Comparison of ENCODE assay signal across 25 mouse cellular contexts in the genomic region with DNA sequence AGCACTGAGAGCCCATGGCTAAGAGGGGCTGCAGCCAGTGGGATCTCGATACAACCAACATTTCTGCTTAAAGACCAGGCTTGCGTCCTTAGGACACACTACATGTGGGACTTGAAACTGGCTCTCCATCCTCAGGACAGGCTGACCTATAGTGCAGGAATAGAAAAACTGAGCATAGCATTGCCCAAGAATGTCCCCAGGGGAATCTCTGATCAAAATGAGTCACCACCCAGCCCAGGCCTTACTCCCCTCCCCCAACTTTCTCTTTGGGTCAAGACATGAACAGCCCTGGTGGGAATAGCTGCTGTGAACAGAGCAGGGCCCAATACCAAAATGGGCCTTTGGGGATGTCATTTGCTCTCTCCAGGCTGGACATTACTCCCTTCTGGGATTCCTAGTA. TPM values are rescaled to one million over a fixed set of nuclear protein-coding genes. Genes with fewer than 3 reads are reported as not detected.
DNase-seq lines count a peak whose midpoint lies in the region; ATAC-seq lines count a peak whose summit lies in the region.
"Had no signal": no experiment of that assay in that cellular context is flagged by ENCODE, and none has a peak within 500 bp of the region (broad histone marks: within the 10 kb centered on the region; RNA-seq: fewer than 3 reads in every experiment).

No protein-coding gene starts in this region.

- H3K9me3 ChIP-seq in forebrain, embryonic 11.5 days (ENCODE audit: control insufficient read depth, low read length), result no peaks in the 10 kb centered on the region
- no peaks in the 10 kb centered on the region for H3K9me3 ChIP-seq in forebrain, embryonic 13.5 days (replicated peaks)
- H3K9me3 ChIP-seq: embryonic facial prominence, embryonic 10.5 days; forebrain, embryonic 15.5 days; heart, embryonic 15.5 days; hindbrain, embryonic 13.5 days had no signal

- H3K9ac ChIP-seq in forebrain, embryonic 11.5 days (ENCODE audit: low read length), result no peak overlapping the region
- H3K9ac ChIP-seq in forebrain, embryonic 13.5 days, result no peak overlapping the region
- H3K9ac ChIP-seq: forebrain, embryonic 15.5 days; heart, embryonic 15.5 days; hindbrain, embryonic 13.5 days had no signal

- no peak overlapping the region for H3K4me2 ChIP-seq in forebrain, embryonic 11.5 days (ENCODE audit: low read depth, low read length, severe bottlenecking)
- H3K4me2 ChIP-seq in forebrain, embryonic 13.5 days, result no peak overlapping the region
- H3K4me2 ChIP-seq: forebrain, embryonic 15.5 days; heart, embryonic 11.5 days; heart, embryonic 15.5 days; hindbrain, embryonic 13.5 days had no signal

- ATAC-seq in forebrain, embryonic 11.5 days (replicated peaks; ENCODE audit: low FRiP score), result no peak
- ATAC-seq in forebrain, embryonic 13.5 days, result no peak
- ATAC-seq: forebrain, embryonic 15.5 days; hindbrain, postnatal 0 days had no signal

- no peak overlapping the region for H3K4me3 ChIP-seq in forebrain, embryonic 11.5 days (ENCODE audit: low read depth, low read length)
- no peak overlapping the region for H3K4me3 ChIP-seq in forebrain, embryonic 13.5 days
- no peak overlapping the region for H3K4me3 ChIP-seq in brown adipose tissue, adult 24 weeks (ENCODE audit: insufficient read depth, low read depth, low read length)
- H3K4me3 ChIP-seq: embryonic facial prominence, embryonic 10.5 days; forebrain, embryonic 15.5 days; heart, embryonic 15.5 days; hindbrain, embryonic 13.5 days had no signal

- WGBS in forebrain, embryonic 11.5 days, result 85% methylated on average over 2 of the region's 2 CpGs
- 74% methylated on average over 2 of the region's 2 CpGs for WGBS in forebrain, embryonic 13.5 days

- H3K27me3 ChIP-seq in forebrain, embryonic 11.5 days (ENCODE audit: control insufficient read depth, insufficient read depth, low read length), result peaks cover 31% of the 10 kb centered on the region
- H3K27me3 ChIP-seq in forebrain, embryonic 13.5 days, result peaks cover 47% of the 10 kb centered on the region

- H3K36me3 ChIP-seq in forebrain, embryonic 11.5 days (ENCODE audit: control insufficient read depth, insufficient read depth, low read length), result no peaks in the 10 kb centered on the region
- H3K36me3 ChIP-seq in forebrain, embryonic 13.5 days (ENCODE audit: poor library complexity, severe bottlenecking), result no peaks in the 10 kb centered on the region
- H3K36me3 ChIP-seq: embryonic facial prominence, embryonic 10.5 days; forebrain, embryonic 15.5 days; heart, embryonic 15.5 days; hindbrain, embryonic 13.5 days had no signal

- H3K4me1 ChIP-seq in forebrain, embryonic 11.5 days (replicated peaks; ENCODE audit: control insufficient read depth, insufficient read depth, low read length), result 0 out of 2 replicates have a peak, but pooled peaks cover 4% of the 10 kb centered on the region
- H3K4me1 ChIP-seq in forebrain, embryonic 13.5 days, result peaks cover 11% of the 10 kb centered on the region; the same call in 1 of the 2 replicates
- peaks cover 3% of the 10 kb centered on the region for H3K4me1 ChIP-seq in brown adipose tissue, adult 24 weeks (ENCODE audit: control insufficient read depth, insufficient read depth, insufficient read length, low read length)

- H3K27ac ChIP-seq in forebrain, embryonic 11.5 days (ENCODE audit: low read depth, low read length), result no peak overlapping the region
- no peak overlapping the region for H3K27ac ChIP-seq in forebrain, embryonic 13.5 days
- H3K27ac ChIP-seq in brown adipose tissue, adult 24 weeks (replicated peaks; ENCODE audit: low read depth, low read length), result peak overlapping the region; percentile 94
- H3K27ac ChIP-seq: embryonic facial prominence, embryonic 10.5 days; forebrain, embryonic 15.5 days; heart, embryonic 15.5 days; hindbrain, embryonic 13.5 days; hindbrain, postnatal 0 days had no signal

- peak; percentile 34 for DNase-seq in forebrain, embryonic 11.5 days (ENCODE audit: low spot score)
- DNase-seq in 3T3-L1 (ENCODE audit: low read depth, low spot score) (peak; percentile 80), MN1 (ENCODE audit: low spot score) (peak; percentile 23)
- DNase-seq in thymus, postnatal 10 days (ENCODE audit: low spot score in 2 of 2), result no peak
- DNase-seq in cerebellum, adult 9-10 months, result no peak
- no peak for DNase-seq in layer of hippocampus, postnatal 36 days
- DNase-seq: B cell, adult 2 months; cerebellum, adult 18-20 months; cerebellum, postnatal 10 days; gastrocnemius, postnatal 36 days; heart, adult 18-20 months; heart, postnatal 14 days; kidney, adult 11 months had no signal

RNA-seq across cellular contexts. Expression of gene Bmp8b, which starts 1.9 kb away (rescaled TPM):
- 0.20 and 0.24 TPM in 2 replicates for polyA plus RNA-seq in forebrain, embryonic 11.5 days (2014; fragmentation: Nextera tagmentation; extraction: Ambion mirVana)
- polyA plus RNA-seq in forebrain, embryonic 13.5 days (2015; fragmentation: Nextera tagmentation; extraction: Ambion mirVana), result 0.19 and 0.25 TPM in 2 replicates
- polyA plus RNA-seq in brown adipose tissue, adult 24 weeks (2012; ENCODE audit: insufficient read depth, insufficient read length, missing spikeins), result 0.50 and 0.59 TPM in 2 replicates
- under 1 TPM in 1 of 2 experiments, not detected in 1; 0.42 TPM for total RNA-seq in layer of hippocampus, postnatal 36 days (2021)
- total RNA-seq: gastrocnemius, adult 8-10 months; gastrocnemius, postnatal 36 days; heart, adult 18-20 months; heart, postnatal 14 days; hematopoietic stem cell, adult 5-6 weeks had no signal
- polyA plus RNA-seq: heart, embryonic 11.5 days had no signal

RNA-seq across cellular contexts. Expression of gene Oxct2b, which starts 9.2 kb away (rescaled TPM):
- not detected in 2 replicates for polyA plus RNA-seq in forebrain, embryonic 11.5 days (2014; fragmentation: Nextera tagmentation; extraction: Ambion mirVana)
- not detected in 2 replicates for polyA plus RNA-seq in forebrain, embryonic 13.5 days (2015; fragmentation: Nextera tagmentation; extraction: Ambion mirVana)
- polyA plus RNA-seq in brown adipose tissue, adult 24 weeks (2012; ENCODE audit: insufficient read depth, insufficient read length, missing spikeins), result not detected in 2 replicates
- total RNA-seq in layer of hippocampus, postnatal 36 days (2021), result not detected
- total RNA-seq: adrenal gland, adult 18-20 months; gastrocnemius, adult 8-10 months; gastrocnemius, postnatal 36 days; heart, adult 18-20 months; heart, postnatal 14 days; hematopoietic stem cell, adult 5-6 weeks had no signal
- polyA plus RNA-seq: embryonic facial prominence, embryonic 14.5 days; heart, embryonic 11.5 days; heart, embryonic 15.5 days had no signal

RNA-seq across cellular contexts. Expression of gene Ppie, which starts 32.9 kb away (rescaled TPM):
- polyA plus RNA-seq in forebrain, embryonic 11.5 days (2014; fragmentation: Nextera tagmentation; extraction: Ambion mirVana), result 116 and 123 TPM in 2 replicates
- 91.6 and 96.0 TPM in 2 replicates for polyA plus RNA-seq in forebrain, embryonic 13.5 days (2015; fragmentation: Nextera tagmentation; extraction: Ambion mirVana)
- 20.4 and 23.5 TPM in 2 replicates for polyA plus RNA-seq in brown adipose tissue, adult 24 weeks (2012; ENCODE audit: insufficient read depth, insufficient read length, missing spikeins)
- 10 to 100 TPM; 19.6 to 21.4 TPM for total RNA-seq in layer of hippocampus, postnatal 36 days (2021)

Comparison
In these comparisons a context has a peak if more than half of its experiments do, and no peak if none do; other contexts are left out.
1. DNase-seq: peak in forebrain, embryonic 11.5 days (single experiment), 3T3-L1 (single experiment) and MN1 (single experiment); none in thymus, postnatal 10 days (0 of 2), cerebellum, adult 9-10 months (single experiment) and layer of hippocampus, postnatal 36 days (0 of 2).